Mouse (Mus musculus): ENCODE data around the gene Apol7a.

Apol7a gene

GRCm38 (mm10) chr15:77376920-77377319 lies 22.0 kb downstream of the Apol7a start:
- DNase-seq (ENCODE audit: low read depth, low spot score), result no peak

DNA sequence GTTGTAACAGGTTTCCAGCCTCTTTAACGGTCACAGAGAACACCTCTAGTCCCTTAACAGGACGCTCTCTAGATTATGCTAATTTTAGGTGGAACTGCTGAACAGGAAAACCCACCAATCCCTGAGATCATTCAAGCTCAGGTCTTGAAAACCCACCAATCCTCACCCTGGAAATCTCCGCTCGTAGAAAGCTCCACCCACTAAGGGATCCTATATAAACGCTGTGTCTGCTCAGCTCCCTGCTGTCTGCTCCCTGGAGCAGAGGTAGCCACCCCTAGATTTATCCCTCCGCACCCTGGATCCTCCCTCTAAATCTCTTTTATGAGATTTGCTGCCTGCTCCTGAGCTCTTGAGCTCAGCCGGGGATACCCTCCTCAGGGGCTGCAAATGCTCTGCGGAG lies 28.3 kb downstream of the Apol7a start:
- DNase-seq (ENCODE audit: low read depth, low spot score), result no peak

DNA sequence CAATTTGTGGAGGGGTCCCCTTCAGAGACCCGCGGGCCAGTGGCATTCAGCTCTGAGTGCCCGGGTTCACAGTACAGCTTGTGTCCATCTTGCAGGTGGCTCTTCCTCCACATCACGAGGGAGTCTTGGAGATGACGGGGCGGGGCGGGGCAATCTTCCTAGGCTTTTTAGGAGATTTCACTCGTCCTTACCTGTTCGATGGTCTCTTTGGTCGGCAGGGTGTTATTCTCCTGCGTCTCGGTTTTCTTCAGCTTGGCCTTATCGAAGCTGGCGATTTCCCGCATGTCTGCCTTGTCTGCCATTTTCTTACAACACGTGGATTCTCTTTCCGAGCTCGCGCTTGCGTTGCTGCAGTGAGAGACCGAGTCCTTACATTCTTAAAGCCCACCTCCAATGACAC lies 28.9 kb downstream of the Apol7a start:
- DNase-seq (ENCODE audit: low read depth, low spot score), result no peak

DNA sequence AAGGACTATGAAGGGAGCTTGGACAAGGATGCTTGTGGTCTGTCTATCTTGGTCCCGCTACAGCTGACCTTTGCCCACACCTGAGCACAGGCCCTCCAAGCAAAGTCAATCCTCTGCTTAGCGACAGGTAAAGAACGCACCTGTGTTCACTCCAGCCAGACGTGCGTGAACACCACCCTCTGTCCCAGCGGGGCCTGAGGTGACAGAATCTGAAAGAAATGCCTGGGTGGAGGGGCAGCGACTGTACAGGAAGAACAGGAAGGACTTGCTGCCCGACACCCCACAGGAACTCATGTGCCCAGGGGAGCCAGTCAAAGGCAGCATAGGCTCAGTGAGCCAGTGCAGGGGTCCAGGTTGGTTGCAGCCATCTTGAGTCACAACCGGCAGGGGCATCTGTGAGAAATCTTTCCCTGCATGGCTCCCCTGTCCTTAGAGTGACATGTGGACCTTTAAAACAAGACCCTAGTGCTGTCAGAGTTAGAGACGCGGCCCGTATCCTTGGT lies 30.0 kb downstream of the Apol7a start:
- no peak for DNase-seq (ENCODE audit: low read depth, low spot score)

GRCm38 (mm10) chr15:77368148-77368547 lies 30.8 kb downstream of the Apol7a start:
- peak; percentile 85 for DNase-seq (ENCODE audit: low read depth, low spot score)

GRCm38 (mm10) chr15:77367504-77367903 lies 31.4 kb downstream of the Apol7a start:
- no peak for DNase-seq (ENCODE audit: low read depth, low spot score)

- peak; percentile 56 for DNase-seq (ENCODE audit: low read depth, low spot score)
Observed at GRCm38 (mm10) chr15:77366706-77367484, 32.0 kb downstream of the Apol7a start.

DNA sequence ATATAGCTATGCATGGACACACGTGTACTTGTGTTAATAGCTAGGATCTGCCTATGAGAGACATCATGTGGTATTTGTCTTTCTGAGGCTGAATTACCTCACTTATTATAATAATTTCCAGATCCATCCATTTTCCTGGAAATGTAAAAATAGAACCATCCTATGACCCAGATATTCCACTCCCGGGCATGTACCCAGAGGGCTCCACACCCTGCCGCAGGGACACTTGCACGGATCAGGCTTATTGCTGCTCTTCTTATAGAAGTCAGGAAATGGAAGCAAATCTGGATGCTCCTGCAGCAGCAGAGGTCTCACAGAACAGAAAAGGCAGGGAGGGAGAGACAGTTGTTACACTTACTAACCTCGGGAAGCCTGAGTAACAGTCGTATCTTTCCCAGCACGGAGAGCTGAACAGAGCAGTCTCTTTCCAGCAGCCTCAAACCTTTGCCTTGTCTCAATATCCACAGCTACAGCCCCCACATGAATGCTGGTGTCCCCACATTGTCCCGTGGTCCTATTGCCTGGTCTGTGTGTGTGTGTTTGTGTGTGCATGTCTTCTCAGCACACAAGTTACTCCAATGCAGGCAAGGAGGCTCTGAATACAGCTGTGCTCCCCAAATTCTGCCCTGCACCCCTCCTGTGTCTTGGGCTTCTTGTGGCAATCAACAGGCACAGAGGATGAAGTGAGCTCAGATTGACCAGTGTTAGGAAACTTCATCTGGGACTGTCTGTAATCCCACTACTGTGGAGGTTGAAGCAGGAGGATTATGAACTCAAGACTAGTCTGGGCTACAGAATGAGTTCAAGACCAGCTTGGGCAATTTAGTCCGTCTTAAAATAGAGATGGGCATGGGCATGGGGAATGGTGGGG lies 33.0 kb downstream of the Apol7a start:
- no peak for DNase-seq (ENCODE audit: low read depth, low spot score)

DNA sequence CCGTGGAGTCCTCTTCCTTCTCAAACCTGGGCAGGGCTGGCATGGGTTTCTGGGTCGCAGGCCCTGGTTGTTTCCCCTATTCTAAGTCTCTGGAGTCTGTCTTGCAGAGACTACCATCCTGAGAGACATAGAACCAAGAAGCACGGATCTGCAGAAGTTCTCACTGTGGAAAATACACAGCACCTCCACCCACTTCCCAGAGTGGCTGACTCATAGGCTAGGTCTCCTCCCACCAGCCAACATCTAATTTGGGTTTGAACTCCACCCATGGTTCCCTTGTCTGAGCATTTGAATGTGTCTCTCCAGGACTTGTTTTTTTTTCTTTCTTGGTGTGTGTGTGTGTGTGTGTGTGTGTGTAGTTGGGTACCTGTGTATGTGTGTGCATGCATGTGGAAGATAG lies 34.9 kb downstream of the Apol7a start:
- no peak for DNase-seq (ENCODE audit: low read depth, low spot score)

- no peak for DNase-seq (ENCODE audit: low read depth, low spot score)
Observed at GRCm38 (mm10) chr15:77363578-77363977, 35.3 kb downstream of the Apol7a start.

GRCm38 (mm10) chr15:77362952-77363351 lies 36.0 kb downstream of the Apol7a start:
- no peak for DNase-seq (ENCODE audit: low read depth, low spot score)

DNA sequence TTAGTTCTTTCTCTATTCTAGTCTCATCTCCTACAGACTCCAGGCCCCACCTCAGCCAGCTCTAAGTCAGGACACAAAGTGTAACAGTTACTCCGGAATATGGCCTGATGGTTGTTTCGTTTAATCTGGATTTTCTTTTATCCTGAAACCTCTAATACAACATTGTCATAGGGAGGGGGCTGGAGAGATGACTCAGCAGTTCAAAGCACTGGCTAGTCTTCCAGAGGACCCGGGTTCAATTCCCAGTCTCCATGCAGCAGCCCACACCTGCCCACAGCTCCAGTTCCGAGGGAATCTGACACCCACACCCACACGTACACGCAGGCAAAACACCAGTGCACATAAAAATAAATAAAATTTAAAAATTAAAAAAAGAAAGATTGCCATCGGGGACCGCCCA lies 39.0 kb downstream of the Apol7a start:
- no peak for DNase-seq (ENCODE audit: low read depth, low spot score)

- no peak for DNase-seq (ENCODE audit: low read depth, low spot score)
Observed at GRCm38 (mm10) chr15:77359486-77359885, 39.4 kb downstream of the Apol7a start.

DNA sequence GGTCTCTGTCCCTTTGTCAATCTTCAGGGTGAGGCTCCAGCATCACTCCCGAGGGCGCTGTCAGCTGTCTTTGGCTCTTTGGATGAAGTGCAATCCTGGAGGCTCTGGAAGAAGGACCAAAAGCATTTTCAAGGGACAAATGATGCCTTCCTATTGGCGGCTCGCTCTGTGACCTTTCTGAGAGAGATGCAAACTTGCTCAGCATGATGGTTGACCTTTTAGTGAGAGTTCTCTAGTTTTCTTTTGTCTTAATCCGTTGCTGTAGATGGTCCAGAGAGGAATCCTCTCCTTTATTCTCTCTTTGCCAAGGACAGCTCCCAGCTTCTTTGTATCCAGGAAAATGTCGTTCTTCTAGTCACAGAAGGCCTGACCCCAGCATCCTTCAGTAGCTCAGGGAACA lies 39.8 kb downstream of the Apol7a start:
- no peak for DNase-seq (ENCODE audit: low read depth, low spot score)

- DNase-seq (ENCODE audit: low read depth, low spot score), result peak; percentile 61
Observed at GRCm38 (mm10) chr15:77358320-77359040, 40.4 kb downstream of the Apol7a start.

DNA sequence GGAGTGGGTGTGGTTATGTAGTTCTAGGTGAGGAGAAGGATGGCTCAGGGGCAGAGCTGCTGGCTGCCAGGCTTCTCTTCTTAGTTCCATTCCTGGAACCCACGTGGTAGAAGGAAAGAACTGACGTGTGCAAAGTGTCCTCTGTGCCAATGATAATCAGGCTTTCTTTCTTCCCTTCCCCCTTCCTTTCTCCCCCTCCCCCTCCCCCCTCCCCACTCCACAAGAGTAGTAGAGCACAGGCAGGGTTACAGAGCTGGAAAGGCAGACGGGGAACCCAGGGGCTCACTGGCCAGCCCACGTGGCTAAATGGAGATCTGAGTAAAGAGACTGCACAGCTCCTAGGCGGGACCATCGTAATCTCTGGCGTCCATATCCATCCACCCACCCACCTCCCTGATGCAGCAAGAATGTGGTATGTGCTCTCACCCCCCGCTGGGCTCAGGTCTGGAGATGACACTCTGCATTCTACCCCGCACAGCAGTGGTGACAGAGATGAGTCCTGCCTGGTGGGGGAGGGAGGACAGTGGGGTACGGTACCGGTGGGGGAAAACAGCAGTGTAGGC lies 42.6 kb downstream of the Apol7a start:
- no peak for DNase-seq (ENCODE audit: low read depth, low spot score)

DNA sequence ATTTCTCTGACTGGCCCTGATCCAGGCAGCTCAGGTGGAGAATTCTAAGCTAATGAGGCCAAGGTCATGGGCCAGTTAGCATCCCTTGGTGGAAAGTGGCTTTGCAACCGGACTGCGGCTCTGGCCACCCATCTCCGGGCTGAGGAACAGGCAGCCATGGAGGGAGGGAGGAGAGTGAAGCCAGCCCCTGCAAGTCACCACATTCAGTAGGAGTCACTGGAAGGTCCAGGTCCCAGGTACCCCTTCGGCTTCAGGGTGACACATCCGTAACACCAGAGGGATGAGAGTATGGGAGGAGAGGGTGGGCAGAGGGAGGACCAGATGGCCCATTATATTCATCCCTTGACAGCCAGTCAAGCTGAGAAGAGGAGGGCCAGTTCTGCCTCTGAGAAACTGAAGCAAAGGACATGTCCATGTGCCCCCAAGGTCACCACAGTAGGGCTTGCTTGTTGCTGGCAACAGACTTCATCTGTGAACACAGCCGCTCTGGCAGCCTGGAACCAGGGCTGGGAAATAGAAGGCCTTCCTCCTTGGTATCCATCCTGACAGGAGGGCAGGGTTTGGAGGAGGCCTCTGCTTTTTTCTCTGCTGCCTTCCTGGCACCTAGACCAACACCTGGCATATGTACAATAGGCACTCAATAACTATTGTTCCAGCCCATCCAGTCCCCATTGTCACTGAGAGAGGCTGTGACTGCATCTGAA lies 43.9 kb downstream of the Apol7a start:
- no peak for DNase-seq (ENCODE audit: low read depth, low spot score)

GRCm38 (mm10) chr15:77354496-77354847 lies 44.4 kb downstream of the Apol7a start:
- DNase-seq (ENCODE audit: low read depth, low spot score), result no peak

GRCm38 (mm10) chr15:77353764-77354163 lies 45.1 kb downstream of the Apol7a start:
- no peak for DNase-seq (ENCODE audit: low read depth, low spot score)

GRCm38 (mm10) chr15:77352863-77353262 lies 46.0 kb downstream of the Apol7a start:
- DNase-seq (ENCODE audit: low read depth, low spot score), result no peak

- DNase-seq (ENCODE audit: low read depth, low spot score), result no peak
Observed at GRCm38 (mm10) chr15:77350117-77350516, 48.8 kb downstream of the Apol7a start.

All from CD4-positive helper T cell, adult 2 months (primary cell).